Mouse (Mus musculus) layer of hippocampus, postnatal 10 days (tissue): Measurements from ENCODE around the gene Gsdmc4. TPM values are rescaled to one million over a fixed set of nuclear protein-coding genes. Genes with fewer than 3 reads are reported as not detected.

Source experiments
- total RNA-seq, 2 experiments: library from RNA; stranded (reverse); gene quantifications; 2 replicates each; pipeline ENCODE4 v1.2.3; 2021

The Gsdmc4 gene
- total RNA-seq, 2 experiments from 2014 or later = not detected

Other genes starting within 250 kb of the Gsdmc4 start
- not detected for gene Gsdmc2, start 67.1 kb downstream of the Gsdmc4 start, total RNA-seq
- not detected for gene Gsdmc3, start 33.7 kb downstream of the Gsdmc4 start, total RNA-seq
- 100 to 1,000 TPM; 186 to 187 TPM for gene Fam49b, start 148.2 kb upstream of the Gsdmc4 start, total RNA-seq